Mouse (Mus musculus) ovary, postnatal 14 days (tissue): Measurements from ENCODE around the gene Trappc10.
"Not testable (repeated sequence)": the region's sequence is repeated elsewhere in the genome, so short reads cannot be mapped to it uniquely, and the experiment has no call there.

Experiments
- DNase-seq: peaks from one replicate; pipeline ENCODE4 v3.0.0; 2022; ENCODE audit warnings: low spot score

The Trappc10 gene

DNA sequence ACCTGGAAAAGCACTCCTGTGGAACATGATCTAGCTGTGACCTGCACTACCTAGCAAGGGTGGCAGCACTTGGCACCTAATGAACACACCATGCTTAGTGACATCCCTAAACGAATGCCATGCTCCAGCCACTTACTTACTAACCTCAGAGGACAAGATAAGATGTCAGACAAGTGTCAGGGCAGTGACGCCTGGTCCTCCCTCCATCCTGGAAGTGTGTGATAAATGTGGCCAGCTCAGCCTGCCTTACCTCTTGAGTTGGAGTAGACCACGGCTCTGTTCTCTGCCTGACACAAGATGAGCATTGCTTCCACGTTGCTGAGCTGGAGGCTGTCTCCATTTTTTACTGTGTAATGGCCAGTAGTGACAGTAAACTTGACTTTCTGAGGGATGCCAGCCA is 43.3 kb downstream of the Trappc10 start:
- DNase-seq = no peak

DNA sequence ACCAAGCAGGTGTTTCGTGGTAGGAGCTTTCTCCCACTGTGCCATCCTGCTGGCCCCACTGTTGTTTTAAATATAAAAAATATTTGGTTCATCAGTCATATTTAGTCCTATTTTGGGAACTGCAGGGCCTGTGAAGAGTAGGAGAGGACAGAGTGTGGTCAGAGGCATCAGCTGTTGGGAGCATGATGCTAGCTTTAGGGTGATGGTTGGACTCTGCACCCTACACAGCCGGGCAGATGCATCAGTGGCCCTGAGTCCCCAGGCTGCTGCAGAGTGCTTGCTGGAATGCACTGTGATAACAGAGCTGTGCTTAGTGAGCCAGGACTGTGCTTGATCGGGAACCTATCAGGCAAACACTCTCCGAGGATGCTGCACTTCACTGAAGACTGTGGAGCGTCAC is 51.5 kb downstream of the Trappc10 start:
- DNase-seq = no peak

DNA sequence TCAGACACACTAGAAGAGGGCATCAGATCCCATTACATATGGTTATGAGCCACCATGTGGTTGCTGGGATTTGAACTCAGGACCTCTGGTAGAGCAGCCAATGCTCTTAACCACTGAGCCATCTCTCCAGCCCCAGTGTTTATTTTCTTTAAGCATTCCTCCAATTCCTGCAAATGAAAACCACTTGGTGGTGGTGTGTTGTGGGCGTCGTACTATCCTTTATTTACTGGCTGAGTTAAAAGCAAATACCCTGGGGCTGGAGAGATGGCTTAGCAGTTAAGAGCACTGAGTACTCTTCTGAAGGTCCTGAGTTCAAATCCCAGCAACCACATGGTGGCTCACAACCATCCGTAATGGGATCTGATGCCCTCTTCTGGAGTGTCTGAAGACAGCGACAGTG is 58.4 kb downstream of the Trappc10 start:
- not testable (repeated sequence) for DNase-seq

DNA sequence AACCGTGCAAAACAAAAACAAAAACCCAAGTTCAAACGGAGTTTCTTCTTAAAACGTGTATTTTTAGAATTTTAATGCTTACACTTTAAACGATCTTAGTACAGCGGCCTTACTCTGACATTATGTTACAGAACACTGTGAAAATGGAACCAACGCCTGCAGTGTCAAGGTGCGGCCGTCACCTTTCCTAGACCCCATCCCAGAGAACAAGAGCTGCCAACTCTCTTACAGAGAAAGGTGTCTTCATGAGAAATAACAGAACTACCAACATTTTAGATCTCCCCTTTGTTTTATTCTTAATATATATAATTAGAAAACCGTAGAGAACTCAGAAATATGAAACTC is 59.1 kb downstream of the Trappc10 start:
- DNase-seq = no peak

DNA sequence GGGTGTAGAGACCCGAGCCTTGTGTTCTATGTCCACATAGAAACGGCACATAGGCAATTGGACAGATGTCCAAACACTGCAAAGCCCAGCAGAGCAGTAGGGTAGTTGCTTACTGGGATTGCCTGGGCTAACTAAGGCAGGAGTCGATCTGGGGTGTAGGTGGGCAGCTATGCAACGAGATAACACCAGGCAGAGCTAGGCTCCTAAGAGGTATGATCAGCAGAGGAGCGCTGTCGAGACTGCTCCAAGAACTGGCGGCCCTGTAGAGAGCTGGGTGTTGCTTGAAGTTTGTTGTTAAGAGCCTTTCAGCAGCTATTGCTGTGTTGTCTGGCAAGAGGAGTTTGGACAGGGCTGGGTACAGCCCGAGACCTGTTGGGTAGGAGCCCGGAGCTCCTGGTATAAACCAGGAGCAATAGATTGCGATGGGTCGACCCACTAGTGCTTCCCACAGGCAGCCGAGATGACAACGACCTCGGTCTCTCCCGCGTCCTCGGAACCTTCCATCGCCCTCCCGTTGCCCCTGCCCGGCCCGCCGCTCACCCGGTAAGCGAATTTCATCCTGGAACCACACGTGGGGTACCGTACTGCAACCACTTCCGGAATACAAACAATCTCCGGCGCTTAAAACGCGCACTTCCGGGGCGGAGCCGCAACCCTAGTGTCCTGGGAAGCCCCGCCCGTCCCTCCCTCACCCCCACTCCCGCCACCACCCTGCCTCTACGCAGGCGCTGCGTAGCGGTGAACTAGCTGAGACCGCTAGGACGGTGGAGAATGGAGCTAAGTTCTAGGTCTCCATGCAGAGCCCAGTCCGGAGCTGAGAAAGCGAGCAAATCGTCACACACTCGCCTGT is 59.7 kb downstream of the Trappc10 start, which contains the start of gene Pwp2:
TSS of gene Pwp2 (minus strand) at position 619 of the 850 bp plus-strand sequence.
- DNase-seq = peak; percentile 79

DNA sequence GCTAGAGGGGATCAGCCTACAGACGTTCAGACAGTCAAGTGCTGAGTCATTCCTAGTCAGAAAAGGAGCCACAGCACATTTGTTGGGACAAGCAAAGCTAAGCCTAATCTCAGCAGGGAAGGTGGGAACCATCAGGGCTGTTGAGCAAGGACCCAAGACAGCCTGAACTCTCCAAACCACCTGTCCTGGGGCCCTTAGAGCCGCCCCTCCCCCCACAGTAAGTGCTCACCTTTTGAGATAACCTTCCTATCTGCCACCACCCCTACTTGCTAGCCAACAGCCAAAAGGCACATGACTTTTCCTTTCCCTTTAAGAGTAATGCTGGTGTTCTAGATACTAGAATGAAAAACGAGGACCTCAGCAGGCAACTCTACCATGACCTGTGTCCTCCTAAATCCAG is 60.9 kb downstream of the Trappc10 start:
- no peak for DNase-seq

DNA sequence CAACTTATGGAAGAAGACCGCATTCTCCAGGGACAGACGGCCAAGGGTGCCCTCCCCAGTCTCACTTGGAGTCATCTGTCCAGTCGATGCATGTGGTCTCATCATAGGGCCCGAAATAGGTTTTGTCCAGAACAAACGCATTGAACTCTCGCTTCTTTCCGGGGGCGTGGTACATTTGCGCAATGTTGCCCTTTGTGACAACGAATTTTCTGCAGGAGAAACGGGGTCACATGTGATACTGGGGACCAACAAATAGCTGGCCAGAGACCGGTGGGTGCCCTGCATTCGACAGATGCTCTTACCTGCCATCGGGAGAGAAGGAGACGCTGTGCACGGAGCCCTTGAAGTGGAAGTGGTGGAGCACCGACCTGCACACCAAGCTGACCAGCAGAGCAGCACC is 62.1 kb downstream of the Trappc10 start:
- DNase-seq = no peak

DNA sequence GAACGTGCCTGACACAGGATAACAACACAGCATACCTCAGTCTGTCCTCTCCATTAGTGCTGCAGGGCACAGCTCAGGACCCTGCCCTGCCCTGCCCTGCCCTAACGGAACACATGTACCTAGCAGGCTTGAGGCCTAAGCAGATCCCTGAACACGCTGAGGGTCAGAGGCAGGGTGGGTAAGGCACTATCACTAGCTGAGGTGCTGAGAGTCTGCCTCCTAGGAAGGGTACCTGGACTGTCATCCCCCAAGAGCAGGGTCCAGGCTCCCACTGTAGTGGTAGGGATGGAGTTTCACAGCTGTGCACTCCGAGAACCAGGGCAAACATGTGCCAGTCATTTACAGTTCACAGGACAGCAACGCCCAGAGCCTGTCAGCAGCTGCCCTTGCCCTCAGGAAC is 70.0 kb downstream of the Trappc10 start:
- no peak for DNase-seq

DNA sequence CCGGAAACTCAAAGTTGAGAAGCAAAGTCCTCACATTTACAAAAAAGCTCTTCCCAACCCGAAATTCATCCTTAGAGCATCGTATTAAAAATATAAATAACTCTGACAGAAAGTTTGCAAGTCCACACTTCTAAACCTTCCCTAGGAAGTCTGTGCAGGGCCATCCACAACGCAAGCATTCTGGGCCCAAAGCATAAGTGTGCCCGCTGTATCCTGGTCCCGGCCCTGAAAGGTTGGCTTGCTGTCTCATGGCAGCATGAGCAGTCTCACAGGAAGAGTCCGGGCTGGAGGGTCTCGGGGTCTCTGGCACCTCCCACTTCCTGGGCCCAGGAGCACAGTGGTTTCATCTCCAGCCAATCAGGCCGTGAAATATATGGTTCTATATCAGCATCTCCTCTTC is 72.9 kb downstream of the Trappc10 start:
- no peak for DNase-seq

DNA sequence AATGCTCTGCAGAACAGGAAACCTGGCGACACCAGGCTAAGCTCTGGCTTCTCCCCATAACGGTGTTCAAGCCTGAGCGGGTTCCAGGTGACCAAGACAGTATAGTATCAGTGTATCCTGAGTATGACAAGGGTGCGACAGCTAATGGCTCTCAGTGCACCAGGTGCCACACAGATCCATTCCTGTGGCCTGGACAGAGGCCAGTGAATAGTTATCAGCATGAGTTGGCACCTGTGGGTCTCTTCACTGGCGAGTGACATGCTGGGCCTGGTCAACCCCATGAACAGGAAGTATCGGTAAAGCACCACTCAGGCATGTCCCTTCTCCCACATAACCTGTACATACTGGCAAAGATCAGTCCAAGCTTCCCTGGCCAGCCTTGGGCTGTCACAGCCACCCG is 73.4 kb downstream of the Trappc10 start:
- no peak for DNase-seq

DNA sequence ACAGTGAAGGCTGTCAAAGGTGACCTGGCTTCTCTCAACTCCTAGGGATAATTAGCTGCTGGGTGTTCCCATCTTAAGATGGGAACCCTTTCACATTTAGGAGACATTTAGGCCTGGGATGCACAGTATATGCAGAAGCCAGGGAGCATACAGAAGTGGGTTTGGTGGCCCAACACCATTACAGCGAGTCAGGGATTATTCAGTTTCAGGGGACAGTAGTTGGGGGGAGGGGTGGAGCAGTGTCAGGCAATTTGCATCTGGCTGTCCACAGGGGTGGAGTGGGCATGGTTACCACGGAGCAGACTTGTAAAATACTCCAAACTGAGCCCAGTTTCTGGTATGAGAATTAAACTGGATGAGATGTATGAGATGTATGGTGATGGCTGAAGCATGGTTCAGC is 74.0 kb downstream of the Trappc10 start:
- no peak for DNase-seq

DNA sequence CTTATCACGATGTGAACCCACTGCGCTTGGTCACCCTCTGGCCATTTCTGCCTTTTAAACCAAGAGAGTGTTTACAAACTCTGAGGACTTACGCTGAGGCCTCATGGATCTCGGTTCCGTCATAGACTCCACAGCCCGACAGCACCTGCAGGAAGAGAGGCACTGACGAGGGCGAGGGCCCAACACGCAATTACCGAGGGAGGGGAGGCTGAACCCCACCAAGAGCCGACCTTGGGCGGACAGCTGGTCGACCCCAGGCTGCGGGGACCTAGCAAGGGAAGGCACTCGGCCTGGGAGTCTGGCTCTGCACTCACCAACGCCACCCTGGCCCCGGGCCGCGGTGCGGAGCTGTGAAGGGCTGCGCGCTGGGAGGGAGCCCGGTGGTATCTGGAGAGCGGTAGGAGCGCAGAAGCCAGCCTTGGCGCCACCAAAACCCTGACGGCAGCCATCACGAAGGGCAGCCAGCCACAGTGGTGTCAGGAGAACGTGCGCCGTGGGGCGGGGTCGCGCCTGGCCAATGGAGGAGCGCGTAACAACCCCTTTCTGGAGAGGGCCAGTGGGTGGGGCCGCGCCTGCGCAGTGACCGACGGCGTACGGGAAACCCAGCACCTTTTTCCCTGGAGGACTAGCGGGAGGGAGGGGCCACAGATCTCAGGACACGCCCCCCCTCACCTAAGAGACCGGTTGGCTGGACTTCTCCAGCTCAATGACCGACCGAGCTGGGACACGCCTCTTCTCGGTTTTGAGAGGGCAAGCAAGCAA is 75.0 kb downstream of the Trappc10 start, which contains the start of gene D10Jhu81e:
TSS of gene D10Jhu81e (minus strand) at position 502 of the 762 bp plus-strand sequence.
- peak; percentile 99 for DNase-seq

DNA sequence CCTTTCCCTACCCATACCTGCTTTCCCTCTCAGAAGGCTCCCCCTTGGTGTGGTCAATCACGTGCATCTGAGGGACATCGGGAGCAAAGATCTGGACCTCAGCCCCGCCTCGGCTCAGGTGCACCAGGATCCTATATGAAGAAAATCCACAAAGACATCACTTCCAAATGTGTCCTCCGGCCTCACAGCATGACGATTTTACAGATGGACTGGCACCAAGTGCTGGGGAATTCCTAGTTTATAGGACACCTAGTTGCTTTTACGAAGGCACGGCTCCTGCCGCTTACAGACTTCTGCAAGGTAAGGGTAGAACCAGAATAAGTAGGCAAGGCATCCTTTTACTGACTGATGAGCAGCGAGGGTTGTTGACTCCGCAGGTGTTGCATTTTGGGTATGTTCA is 75.6 kb downstream of the Trappc10 start:
- no peak for DNase-seq

DNA sequence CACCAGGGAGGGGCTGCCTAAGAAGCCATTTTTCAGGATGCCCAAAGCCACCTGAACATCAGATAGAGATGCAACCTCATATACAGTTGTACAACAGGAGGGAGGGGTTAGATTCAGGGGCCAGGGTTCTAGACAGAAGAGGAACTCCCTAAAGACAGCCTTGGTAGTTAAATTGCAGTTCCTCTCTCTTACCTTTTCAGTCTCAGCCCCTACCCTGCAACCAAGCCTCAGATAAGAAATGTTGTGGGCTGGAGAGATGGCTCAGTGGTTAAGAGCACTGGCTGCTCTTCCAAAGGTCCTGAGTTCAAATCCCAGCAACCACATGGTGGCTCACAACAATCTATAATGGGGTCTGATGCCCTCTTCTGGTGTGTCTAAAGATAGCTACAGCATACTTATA is 76.7 kb downstream of the Trappc10 start:
- no peak for DNase-seq

DNA sequence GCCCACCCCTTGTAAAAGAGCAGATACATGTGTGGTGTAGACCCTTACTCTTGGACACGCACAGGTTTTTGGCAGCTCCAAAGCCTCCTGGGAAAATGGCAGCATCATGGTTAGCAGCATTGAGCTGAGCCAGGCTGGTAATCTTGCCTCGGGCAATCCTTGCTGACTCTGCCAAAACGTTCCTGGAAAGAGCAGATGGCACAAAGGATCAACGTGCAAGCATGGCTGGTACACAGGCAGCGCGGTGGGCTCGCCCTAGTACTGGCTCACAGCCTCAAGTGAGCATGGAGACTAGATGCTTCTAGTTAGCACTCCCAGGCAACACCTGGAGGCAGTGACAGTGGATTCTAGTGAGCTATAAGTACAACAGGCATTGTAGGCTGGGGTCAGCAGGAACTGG is 77.1 kb downstream of the Trappc10 start:
- DNase-seq = no peak

DNA sequence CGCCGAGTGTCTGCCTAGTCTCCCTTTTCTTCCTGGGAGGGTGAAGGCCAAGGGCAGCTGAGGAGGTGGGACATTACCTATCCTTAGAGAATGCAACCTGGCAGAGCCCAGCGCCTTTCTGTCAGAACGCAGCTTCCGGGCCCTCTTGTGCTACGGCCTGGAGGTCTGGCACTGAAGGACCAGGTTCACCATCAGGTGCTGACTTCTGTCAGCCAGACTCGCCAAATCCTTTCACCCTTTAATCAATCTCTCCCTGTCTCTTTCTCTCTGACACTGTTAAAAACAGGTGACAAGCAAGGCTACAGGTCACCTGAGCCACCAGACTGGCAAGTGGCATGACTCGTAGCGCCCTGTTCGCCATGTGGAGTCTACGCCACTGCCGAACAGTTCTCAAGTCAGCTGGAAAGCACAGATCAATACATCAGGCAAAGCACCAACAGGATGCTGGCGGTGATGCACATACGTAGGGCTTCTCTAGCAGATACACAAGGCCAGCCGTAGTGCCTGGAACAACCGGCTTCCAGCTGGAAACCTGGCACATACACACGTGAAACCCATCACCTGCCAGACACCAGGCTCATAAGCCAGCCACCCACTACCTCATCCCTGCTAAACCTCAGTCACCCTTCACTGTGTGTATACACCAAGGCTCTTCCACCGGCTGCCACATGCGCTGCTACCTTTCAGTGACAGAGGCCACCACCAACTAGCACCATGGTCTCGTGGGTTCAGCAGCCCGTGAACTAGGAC is 79.0 kb downstream of the Trappc10 start:
- DNase-seq = no peak

DNA sequence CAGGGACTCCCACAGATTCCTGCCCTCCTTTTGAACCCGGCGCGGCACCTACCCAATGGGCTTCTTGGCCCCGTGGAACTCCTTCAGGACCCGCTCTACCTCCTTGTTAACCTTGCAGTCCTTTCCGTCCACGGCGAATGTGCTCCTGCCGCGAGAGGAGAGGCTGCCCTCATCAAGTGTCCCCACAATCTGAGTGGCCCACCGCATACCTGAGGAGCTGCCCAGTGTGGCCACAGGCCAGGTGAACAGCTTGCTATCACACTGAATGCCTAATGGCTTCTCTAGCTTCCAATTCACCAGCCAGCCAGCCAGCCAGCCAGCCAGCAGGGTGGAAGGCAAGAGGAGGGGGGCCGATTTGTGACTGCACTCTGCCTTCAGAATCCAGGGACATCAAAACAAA is 79.7 kb downstream of the Trappc10 start:
- no peak for DNase-seq

DNA sequence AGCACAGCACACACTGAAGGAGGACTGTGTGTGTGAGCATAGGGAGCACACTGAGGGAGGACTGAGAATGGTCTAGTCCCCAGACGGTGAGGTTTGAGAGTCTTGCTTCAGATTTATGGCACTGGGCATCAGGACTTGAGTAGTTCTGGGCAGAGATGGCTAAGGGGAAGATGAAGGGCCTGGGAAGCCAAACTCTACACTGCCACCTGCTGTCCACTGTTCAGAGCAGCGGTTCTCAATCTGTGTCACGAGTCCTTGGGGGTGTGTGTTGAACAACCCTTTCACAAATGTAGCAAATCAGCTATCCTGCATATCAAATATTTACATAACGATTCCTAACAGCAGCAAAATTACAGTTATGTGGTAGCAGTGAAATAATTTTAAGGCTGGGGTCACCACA is 80.5 kb downstream of the Trappc10 start:
- peak; percentile 62 for DNase-seq

DNA sequence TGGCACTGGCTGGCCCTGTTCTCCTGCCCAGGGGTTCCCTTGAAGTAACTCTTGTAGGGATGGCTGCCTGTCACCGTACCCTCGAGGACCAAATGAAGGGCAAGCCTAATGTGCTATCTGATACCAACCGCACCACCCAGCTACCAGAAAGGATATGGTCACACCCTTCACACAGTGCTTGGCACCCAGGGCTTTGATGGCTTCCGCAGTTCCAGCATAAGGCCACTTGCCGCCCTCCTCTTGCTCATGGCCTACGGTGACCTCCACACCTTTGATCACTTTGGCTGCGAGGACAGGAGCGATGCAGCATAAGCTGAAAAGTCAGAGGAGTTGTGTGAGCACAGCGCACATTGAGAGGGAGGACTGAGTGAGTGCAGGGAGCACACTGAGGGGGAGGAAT is 81.2 kb downstream of the Trappc10 start:
- DNase-seq = no peak

DNA sequence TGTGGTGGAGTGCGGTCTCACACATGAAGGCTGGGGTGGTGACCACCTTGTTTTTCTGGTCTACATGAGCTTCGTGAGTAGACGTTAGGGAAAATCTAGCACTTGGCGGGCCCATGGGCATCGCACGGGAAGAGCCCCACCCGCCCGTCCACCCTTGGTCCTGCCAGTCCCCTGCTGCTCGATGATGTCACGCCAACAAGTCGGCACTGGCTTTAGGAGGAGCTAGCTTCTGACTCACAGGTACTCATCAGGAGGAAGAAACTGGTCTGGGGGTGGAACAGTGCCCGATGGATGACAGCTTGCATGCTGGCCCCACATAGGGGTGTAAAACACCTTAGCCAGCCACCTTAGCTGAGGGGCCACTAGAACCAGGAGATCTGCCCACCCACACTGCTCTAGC is 81.8 kb downstream of the Trappc10 start:
- no peak for DNase-seq

DNA sequence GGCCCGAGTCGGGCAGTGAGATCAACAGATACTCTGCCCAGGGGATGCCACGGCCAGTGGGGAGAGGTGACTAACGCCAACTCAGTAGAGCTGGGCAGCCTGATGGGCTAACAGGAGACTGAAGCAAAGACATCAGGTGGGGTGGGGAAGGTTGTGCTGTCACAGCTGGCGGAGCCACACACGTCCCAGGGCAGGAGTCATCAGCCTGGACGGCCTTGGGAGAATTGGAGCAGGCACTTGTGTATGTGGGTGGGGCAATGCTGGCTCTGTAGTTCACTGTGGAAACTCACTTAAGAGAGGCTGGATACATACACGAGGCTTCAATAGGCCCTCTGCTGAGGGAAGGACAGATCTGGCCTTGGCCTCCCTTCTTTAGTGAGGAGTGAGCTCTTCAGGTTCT is 83.3 kb downstream of the Trappc10 start:
- no peak for DNase-seq

DNA sequence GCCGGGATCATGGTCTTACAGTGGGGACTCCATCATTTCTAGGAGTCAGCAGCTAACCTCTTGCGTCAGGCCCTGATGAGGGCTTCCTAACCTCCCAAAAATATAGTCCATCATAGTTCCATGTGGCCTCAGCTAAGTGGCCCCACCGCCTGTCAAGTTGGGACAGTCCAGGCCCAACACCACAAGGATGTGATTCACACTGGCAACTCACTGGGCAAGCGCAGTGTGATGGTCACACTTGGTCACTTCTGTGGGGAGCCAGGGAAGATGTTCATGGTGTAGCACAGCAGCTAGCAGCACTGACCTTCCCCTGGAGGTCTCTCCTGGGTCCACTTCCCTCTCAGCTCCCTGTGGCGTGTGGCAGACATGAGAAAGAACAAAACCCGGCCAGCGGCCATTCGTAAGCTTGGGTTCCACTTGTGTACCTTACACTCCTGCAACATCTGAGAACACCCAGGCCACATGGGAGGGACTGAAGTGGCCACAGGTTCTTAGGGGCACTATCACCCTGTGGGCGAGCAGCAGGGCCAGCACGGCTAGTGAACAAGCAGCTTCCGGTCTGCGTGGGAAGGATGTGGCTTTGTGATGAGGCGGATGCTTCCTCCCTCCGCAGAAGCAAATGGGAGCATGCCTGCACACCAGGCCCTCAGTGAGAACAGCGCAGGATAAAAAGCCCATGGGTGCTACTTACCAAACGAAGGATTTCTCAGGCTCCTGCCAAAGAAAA is 83.9 kb downstream of the Trappc10 start:
- no peak for DNase-seq
